Mouse (Mus musculus): ENCODE measurements around the gene Slc30a5. TPM values are rescaled to one million over a fixed set of nuclear protein-coding genes. Genes with fewer than 3 reads are reported as not detected.
A peak's percentile ranks its signal among the peaks of the same experiment; 100 is the strongest.

Slc30a5 gene
- polyA plus RNA-seq, 1 experiment = not detected

DNA sequence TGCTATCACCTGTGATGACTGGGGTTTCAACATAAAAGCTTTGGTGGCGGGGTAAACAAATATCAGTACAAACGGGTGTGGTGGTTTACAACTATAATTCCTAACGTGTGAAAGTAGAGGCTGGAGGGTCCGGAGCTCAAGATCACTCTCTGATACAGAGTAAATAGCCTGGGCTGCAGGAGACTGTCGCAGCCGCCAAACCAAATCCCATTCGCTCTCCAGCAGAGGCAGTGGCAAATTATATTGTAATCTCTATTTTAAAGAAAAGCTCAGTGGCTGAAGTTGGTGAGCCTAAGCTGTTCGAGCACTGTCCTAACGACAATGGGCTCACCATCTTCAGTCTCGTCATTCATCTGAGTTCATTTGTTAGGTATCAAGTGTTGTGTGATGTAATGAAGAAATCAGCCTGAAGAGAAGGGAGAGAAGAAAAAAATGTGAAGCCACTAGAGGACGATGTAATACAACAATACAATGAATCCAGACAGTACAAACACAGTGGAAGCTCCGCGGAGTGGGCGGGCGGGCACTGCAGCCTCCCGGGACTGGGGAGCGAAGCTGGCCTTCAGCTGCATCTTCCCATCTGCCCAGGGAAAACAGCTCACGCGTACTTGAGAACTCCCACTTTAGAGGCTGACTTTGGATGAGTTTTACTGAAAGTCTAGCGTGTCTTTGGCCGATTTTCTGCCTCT is 13.8 kb upstream of the Slc30a5 start:
- no peak for TF ChIP-seq CTCF (IDR thresholded peaks at IDR 0.05; ENCODE audit: insufficient read depth, low read depth, low read length)
- TF ChIP-seq POLR2A (IDR thresholded peaks at IDR 0.05; ENCODE audit: insufficient read depth, low read depth, low read length) = no peak
- Histone ChIP-seq H3K4me1 (ENCODE audit: control insufficient read depth, insufficient read depth, low read length) (peaks cover 3% of the 10 kb centered on the region; the same call in 1 of the 2 replicates), H3K4me3 (ENCODE audit: insufficient read depth, low read depth, low read length) (no peak overlapping the region), H3K27ac (ENCODE audit: insufficient read depth, low read depth, low read length) (no peak overlapping the region)
- 31% methylated on average over 21 of the region's 21 CpGs for WGBS

- Histone ChIP-seq H3K4me1 (ENCODE audit: control insufficient read depth, insufficient read depth, low read length) (peaks cover 3% of the 10 kb centered on the region; the same call in 1 of the 2 replicates), H3K4me3 (ENCODE audit: insufficient read depth, low read depth, low read length) (no peak overlapping the region), H3K27ac (ENCODE audit: insufficient read depth, low read depth, low read length) (no peak overlapping the region)
- TF ChIP-seq CTCF (IDR thresholded peaks at IDR 0.05; ENCODE audit: insufficient read depth, low read depth, low read length) (no peak), POLR2A (IDR thresholded peaks at IDR 0.05; ENCODE audit: insufficient read depth, low read depth, low read length) (no peak)
- 64% methylated on average over 8 of the region's 8 CpGs for WGBS
Measured at GRCm38 (mm10) chr13:100846254-100846653, 13.0 kb upstream of the Slc30a5 start.

- Histone ChIP-seq H3K27ac (ENCODE audit: insufficient read depth, low read depth, low read length) (no peak overlapping the region), H3K4me3 (ENCODE audit: insufficient read depth, low read depth, low read length) (no peak overlapping the region), H3K4me1 (ENCODE audit: control insufficient read depth, insufficient read depth, low read length) (peaks cover 3% of the 10 kb centered on the region; the same call in 1 of the 2 replicates)
- 90% methylated on average over 2 of the region's 2 CpGs for WGBS
- no peak for TF ChIP-seq CTCF (IDR thresholded peaks at IDR 0.05; ENCODE audit: insufficient read depth, low read depth, low read length)
- no peak for TF ChIP-seq POLR2A (IDR thresholded peaks at IDR 0.05; ENCODE audit: insufficient read depth, low read depth, low read length)
Measured at GRCm38 (mm10) chr13:100843944-100844343, 10.7 kb upstream of the Slc30a5 start.

DNA sequence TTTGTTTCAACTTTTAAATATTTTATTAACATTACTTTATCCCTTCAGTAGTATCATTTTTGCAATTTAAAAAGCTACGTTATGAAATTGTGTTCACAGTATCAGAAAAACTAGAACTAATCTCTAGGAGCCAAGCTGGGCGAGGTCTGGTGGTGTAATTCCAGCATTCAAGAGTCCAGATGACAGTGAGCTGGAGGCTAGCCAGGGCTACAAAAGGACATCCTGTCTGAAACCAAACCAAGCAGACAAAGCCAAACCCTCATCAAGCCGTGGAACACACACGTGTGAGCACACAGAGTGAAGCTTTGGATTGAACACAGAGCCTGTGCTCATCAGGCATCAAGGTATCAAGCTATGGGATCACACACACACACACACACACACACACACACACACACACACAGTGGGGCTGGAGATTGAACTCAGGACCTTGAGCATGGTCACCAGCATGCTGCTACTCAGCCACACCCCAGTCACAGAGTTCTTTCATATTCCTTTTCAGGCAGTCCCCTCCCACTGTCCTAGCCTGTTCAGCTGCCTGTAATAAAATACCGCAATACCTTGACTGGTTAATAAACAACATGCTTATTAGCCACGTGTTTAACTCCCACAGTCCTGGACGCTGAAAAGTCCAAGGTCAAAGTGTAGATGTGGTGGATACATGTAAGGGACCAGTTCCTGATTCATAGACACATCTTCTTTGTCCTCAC is 9.9 kb upstream of the Slc30a5 start:
- Histone ChIP-seq H3K27ac (ENCODE audit: insufficient read depth, low read depth, low read length) (no peak overlapping the region), H3K4me3 (ENCODE audit: insufficient read depth, low read depth, low read length) (no peak overlapping the region), H3K4me1 (ENCODE audit: control insufficient read depth, insufficient read depth, low read length) (peaks cover 3% of the 10 kb centered on the region; the same call in 1 of the 2 replicates)
- TF ChIP-seq CTCF (IDR thresholded peaks at IDR 0.05; ENCODE audit: insufficient read depth, low read depth, low read length) = no peak
- TF ChIP-seq POLR2A (IDR thresholded peaks at IDR 0.05; ENCODE audit: insufficient read depth, low read depth, low read length) = no peak
- 69% methylated on average over 7 of the region's 7 CpGs for WGBS

DNA sequence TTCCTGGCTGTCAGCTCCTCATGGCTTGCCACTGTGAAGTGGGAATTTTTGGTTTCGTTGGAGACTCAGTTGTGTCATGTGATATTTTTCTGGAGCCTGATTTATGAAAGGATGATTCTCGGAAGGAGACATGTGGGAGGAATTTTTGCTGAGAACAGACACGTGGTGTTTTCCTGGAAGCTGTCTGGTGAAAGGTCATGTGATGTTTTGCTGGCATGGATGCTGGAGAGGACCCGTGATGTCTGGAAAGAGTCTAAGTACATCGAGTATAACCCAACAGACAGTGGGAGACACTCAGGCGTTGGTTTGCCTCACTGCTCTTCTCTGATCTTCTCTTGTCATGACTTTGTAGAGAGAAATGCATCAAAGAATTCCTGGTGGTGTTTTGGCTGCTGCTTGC is 8.5 kb upstream of the Slc30a5 start:
- 78% methylated on average over 6 of the region's 6 CpGs for WGBS
- Histone ChIP-seq H3K4me1 (ENCODE audit: control insufficient read depth, insufficient read depth, low read length) (no peaks in the 10 kb centered on the region), H3K4me3 (ENCODE audit: insufficient read depth, low read depth, low read length) (no peak overlapping the region), H3K27ac (ENCODE audit: insufficient read depth, low read depth, low read length) (no peak overlapping the region)
- TF ChIP-seq CTCF (IDR thresholded peaks at IDR 0.05; ENCODE audit: insufficient read depth, low read depth, low read length) = no peak
- no peak for TF ChIP-seq POLR2A (IDR thresholded peaks at IDR 0.05; ENCODE audit: insufficient read depth, low read depth, low read length)

GRCm38 (mm10) chr13:100834777-100835176 is 1.6 kb upstream of the Slc30a5 start:
- Histone ChIP-seq H3K4me3 (ENCODE audit: insufficient read depth, low read depth, low read length) (no peak overlapping the region), H3K4me1 (ENCODE audit: control insufficient read depth, insufficient read depth, low read length) (peaks cover 3% of the 10 kb centered on the region), H3K27ac (ENCODE audit: insufficient read depth, low read depth, low read length) (no peak overlapping the region)
- TF ChIP-seq POLR2A (IDR thresholded peaks at IDR 0.05; ENCODE audit: insufficient read depth, low read depth, low read length) (no peak), CTCF (IDR thresholded peaks at IDR 0.05; ENCODE audit: insufficient read depth, low read depth, low read length) (no peak)

DNA sequence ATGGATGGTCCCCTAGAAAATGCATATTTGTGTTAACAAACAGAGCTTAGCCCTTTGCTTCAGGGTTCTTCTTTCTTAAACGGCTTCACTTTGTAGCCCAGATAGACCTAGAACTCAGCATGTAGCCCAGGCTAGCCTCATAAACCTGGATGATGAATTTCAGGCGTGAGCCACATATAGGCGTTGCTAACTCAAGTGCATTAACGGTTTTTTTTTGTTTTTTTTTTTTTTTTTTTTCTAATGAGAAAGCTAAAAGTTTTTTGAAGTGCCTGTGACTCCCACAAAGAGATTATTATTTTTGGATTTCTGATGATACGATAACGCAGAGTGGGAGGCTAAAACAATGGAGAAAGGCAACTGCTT is 394 bp upstream of the Slc30a5 start:
- H3K4me3 ChIP-seq (ENCODE audit: insufficient read depth, low read depth, low read length) = peak overlapping the region; percentile 84; the same call in 1 of the 2 replicates
- WGBS = 30% methylated on average over 6 of the region's 6 CpGs
- peaks cover 6% of the 10 kb centered on the region for H3K4me1 ChIP-seq (ENCODE audit: control insufficient read depth, insufficient read depth, low read length)
- no peak overlapping the region for H3K27ac ChIP-seq (ENCODE audit: insufficient read depth, low read depth, low read length)
- TF ChIP-seq CTCF (IDR thresholded peaks at IDR 0.05; ENCODE audit: insufficient read depth, low read depth, low read length) (no peak), POLR2A (IDR thresholded peaks at IDR 0.05; ENCODE audit: insufficient read depth, low read depth, low read length) (no peak)

- peaks cover 6% of the 10 kb centered on the region for H3K4me1 ChIP-seq (ENCODE audit: control insufficient read depth, insufficient read depth, low read length)
- TF ChIP-seq POLR2A (IDR thresholded peaks at IDR 0.05; ENCODE audit: insufficient read depth, low read depth, low read length) = no peak
- TF ChIP-seq CTCF (IDR thresholded peaks at IDR 0.05; ENCODE audit: insufficient read depth, low read depth, low read length) = no peak
- H3K4me3 ChIP-seq (ENCODE audit: insufficient read depth, low read depth, low read length) = no peak overlapping the region
- H3K27ac ChIP-seq (ENCODE audit: insufficient read depth, low read depth, low read length) = no peak overlapping the region
- 2% methylated on average over 8 of the region's 8 CpGs for WGBS
Measured at GRCm38 (mm10) chr13:100832188-100832587, 1.0 kb downstream of the Slc30a5 start.

DNA sequence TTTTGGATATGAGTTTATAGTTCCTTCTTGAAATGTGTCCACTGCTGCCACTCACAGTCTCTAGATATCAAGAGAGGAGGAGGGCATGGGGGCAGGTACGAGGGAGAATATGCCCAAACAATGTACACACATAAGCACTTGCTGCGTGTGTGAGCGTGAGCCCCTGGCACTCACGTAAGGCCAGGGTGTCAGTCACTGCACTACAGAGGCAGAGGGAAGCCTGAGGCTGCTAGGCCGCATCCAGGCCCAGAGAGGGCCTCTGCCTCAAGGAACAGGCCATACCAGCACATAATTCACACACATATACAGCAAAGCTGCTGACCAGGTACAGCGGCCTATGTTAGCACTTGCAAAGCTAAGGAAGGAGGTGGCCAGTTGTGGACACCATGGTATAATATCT is 2.1 kb downstream of the Slc30a5 start:
- 77% methylated on average over 6 of the region's 6 CpGs for WGBS
- TF ChIP-seq POLR2A (IDR thresholded peaks at IDR 0.05; ENCODE audit: insufficient read depth, low read depth, low read length) (no peak), CTCF (IDR thresholded peaks at IDR 0.05; ENCODE audit: insufficient read depth, low read depth, low read length) (no peak)
- no peak overlapping the region for H3K27ac ChIP-seq (ENCODE audit: insufficient read depth, low read depth, low read length)
- peaks cover 6% of the 10 kb centered on the region for H3K4me1 ChIP-seq (ENCODE audit: control insufficient read depth, insufficient read depth, low read length)
- H3K4me3 ChIP-seq (ENCODE audit: insufficient read depth, low read depth, low read length) = no peak overlapping the region
